ENCODE assay signal across 8 mouse cellular contexts in the genomic region with DNA sequence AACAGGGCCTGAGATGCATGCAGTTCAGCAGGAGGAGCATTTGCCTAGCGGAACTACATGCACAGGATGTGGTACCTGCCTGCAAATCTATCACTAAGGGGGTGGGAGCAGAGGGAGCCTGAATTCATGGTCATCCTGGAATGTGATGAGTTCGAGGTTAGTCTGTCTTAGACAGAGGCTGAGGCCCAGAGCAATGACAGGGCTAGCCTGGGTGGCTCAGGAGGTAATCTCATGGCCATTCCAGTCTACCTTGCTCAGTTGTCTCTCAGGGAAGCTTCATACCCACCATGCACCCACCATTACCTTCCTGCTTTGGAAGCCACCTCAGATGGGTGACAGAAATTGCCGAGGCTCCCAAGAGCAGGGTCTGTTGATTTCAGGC. TPM values are rescaled to one million over a fixed set of nuclear protein-coding genes. Genes with fewer than 3 reads are reported as not detected.
DNase-seq lines count a peak whose midpoint lies in the region; ATAC-seq and TF ChIP-seq lines count a peak whose summit lies in the region.

No protein-coding gene starts in this region.

- intact Hi-C loops in gastrocnemius, adult 2 months (cut with DNase I), result loop anchor here (10.0 kb wide), 1 partner anchor 1135 kb away; the partner anchor contains the start of gene Selenow

- no peak for ATAC-seq in neural tube, embryonic 12.5 days (ENCODE audit: low FRiP score, low read depth)

- H3K27me3 ChIP-seq in neural tube, embryonic 12.5 days (replicated peaks), result 0 out of 2 replicates have a peak, but pooled peaks cover 17% of the 10 kb centered on the region
- H3K27me3 ChIP-seq in limb, embryonic 10.5 days (ENCODE audit: low read depth, poor library complexity, severe bottlenecking), result peaks cover 13% of the 10 kb centered on the region; the same call in 1 of the 2 replicates

- H3K4me3 ChIP-seq in gastrocnemius, adult 2 months, result peak overlapping the region; percentile 67
- H3K4me3 ChIP-seq in neural tube, embryonic 12.5 days, result no peak overlapping the region
- no peak overlapping the region for H3K4me3 ChIP-seq in limb, embryonic 10.5 days

- H3K9me3 ChIP-seq in neural tube, embryonic 12.5 days, result no peaks in the 10 kb centered on the region
- H3K9me3 ChIP-seq in limb, embryonic 10.5 days (replicated peaks), result no peaks in the 10 kb centered on the region

- H3K27ac ChIP-seq in gastrocnemius, adult 2 months, result peak overlapping the region; percentile 93
- H3K27ac ChIP-seq in neural tube, embryonic 12.5 days, result no peak overlapping the region
- H3K27ac ChIP-seq in limb, embryonic 10.5 days, result peak overlapping the region; percentile 21; the same call in 1 of the 2 replicates

- TF ChIP-seq CTCF in gastrocnemius, adult 2 months (IDR thresholded peaks at IDR 0.05), result no peak

- no peaks in the 10 kb centered on the region for H3K36me3 ChIP-seq in neural tube, embryonic 12.5 days
- peaks cover 2% of the 10 kb centered on the region; the same call in 1 of the 2 replicates for H3K36me3 ChIP-seq in limb, embryonic 10.5 days

- H3K4me1 ChIP-seq in neural tube, embryonic 12.5 days, result peaks cover 56% of the 10 kb centered on the region
- H3K4me1 ChIP-seq in limb, embryonic 10.5 days, result peaks cover 71% of the 10 kb centered on the region

- DNase-seq in gastrocnemius, adult 2 months, result no peak
- no peak for DNase-seq in gastrocnemius, postnatal 4 days (ENCODE audit: low spot score in 2 of 2)
- DNase-seq in neural tube, embryonic 10.5 days (ENCODE audit: extremely low spot score, low spot score), result no peak
- DNase-seq in limb, embryonic 10.5 days (ENCODE audit: low spot score), result no peak
- peak; percentile 20 to 23 for DNase-seq in thymus, postnatal 10 days (ENCODE audit: low spot score in 2 of 2)
- DNase-seq in natural killer cell, adult 2 months (ENCODE audit: low spot score in 2 of 2), result no peak
- no peak for DNase-seq in layer of hippocampus, postnatal 14 days (ENCODE audit: low spot score in 2 of 2)

- no peak overlapping the region for H3K9ac ChIP-seq in neural tube, embryonic 12.5 days

- 94% methylated on average over 3 of the region's 3 CpGs for WGBS in neural tube, embryonic 12.5 days
- WGBS in limb, embryonic 10.5 days, result 94% methylated on average over 3 of the region's 3 CpGs

- peak overlapping the region; percentile 70; the same call in 1 of the 2 replicates for H3K4me2 ChIP-seq in neural tube, embryonic 12.5 days (replicated peaks)

RNA-seq across cellular contexts. Expression of gene Hif3a, which starts 2.8 kb away (rescaled TPM):
- total RNA-seq in gastrocnemius, adult 2 months (2021), result 1 to 10 TPM in 1 of 2 experiments, under 1 TPM in 1; 0.84 to 1.6 TPM
- total RNA-seq in gastrocnemius, postnatal 4 days (2021), result 1 to 10 TPM; 6.6 to 8.1 TPM
- 5.2 and 5.7 TPM in 2 replicates for polyA plus RNA-seq in neural tube, embryonic 12.5 days (2016; fragmentation: Nextera tagmentation; extraction: Ambion mirVana)
- polyA plus RNA-seq in limb, embryonic 10.5 days (2016; fragmentation: Nextera tagmentation; extraction: Ambion mirVana), result 5.9 and 7.4 TPM in 2 replicates
- total RNA-seq in layer of hippocampus, postnatal 14 days (2021), result 10 to 100 TPM; 13.7 to 18.7 TPM

RNA-seq across cellular contexts. Expression of gene Psg16, which starts 14.4 kb away (rescaled TPM):
- under 1 TPM; 0.08 to 0.14 TPM for total RNA-seq in gastrocnemius, adult 2 months (2021)
- total RNA-seq in gastrocnemius, postnatal 4 days (2021), result under 1 TPM; 0.05 to 0.20 TPM
- polyA plus RNA-seq in neural tube, embryonic 12.5 days (2016; fragmentation: Nextera tagmentation; extraction: Ambion mirVana), result 0.27 and 0.28 TPM in 2 replicates
- 0.05 and 0.06 TPM in 2 replicates for polyA plus RNA-seq in limb, embryonic 10.5 days (2016; fragmentation: Nextera tagmentation; extraction: Ambion mirVana)
- 1 to 10 TPM; 3.4 TPM for total RNA-seq in layer of hippocampus, postnatal 14 days (2021)

RNA-seq across cellular contexts. Expression of gene Ppp5c, which starts 31.7 kb away (rescaled TPM):
- 10 to 100 TPM; 64.8 to 65.8 TPM for total RNA-seq in gastrocnemius, adult 2 months (2021)
- 10 to 100 TPM; 72.9 to 84.4 TPM for total RNA-seq in gastrocnemius, postnatal 4 days (2021)
- polyA plus RNA-seq in neural tube, embryonic 12.5 days (2016; fragmentation: Nextera tagmentation; extraction: Ambion mirVana), result 112 and 113 TPM in 2 replicates
- polyA plus RNA-seq in limb, embryonic 10.5 days (2016; fragmentation: Nextera tagmentation; extraction: Ambion mirVana), result 149 and 158 TPM in 2 replicates
- 100 to 1,000 TPM; 149 to 163 TPM for total RNA-seq in layer of hippocampus, postnatal 14 days (2021)

Comparison
In these comparisons a context has a peak if more than half of its experiments do, and no peak if none do; other contexts are left out.
1. DNase-seq: peak in thymus, postnatal 10 days (2 of 2); none in gastrocnemius, adult 2 months (single experiment), gastrocnemius, postnatal 4 days (0 of 2), neural tube, embryonic 10.5 days (single experiment), limb, embryonic 10.5 days (single experiment), natural killer cell, adult 2 months (0 of 2) and layer of hippocampus, postnatal 14 days (0 of 2).